Mouse (Mus musculus): Measurements from ENCODE around the gene Arhgef11. TPM values are rescaled to one million over a fixed set of nuclear protein-coding genes. Genes with fewer than 3 reads are reported as not detected.

Gene Arhgef11
- total and polyA plus RNA-seq, 3 experiments, result 2.0 to 4.9 TPM; not detected in 1

DNA sequence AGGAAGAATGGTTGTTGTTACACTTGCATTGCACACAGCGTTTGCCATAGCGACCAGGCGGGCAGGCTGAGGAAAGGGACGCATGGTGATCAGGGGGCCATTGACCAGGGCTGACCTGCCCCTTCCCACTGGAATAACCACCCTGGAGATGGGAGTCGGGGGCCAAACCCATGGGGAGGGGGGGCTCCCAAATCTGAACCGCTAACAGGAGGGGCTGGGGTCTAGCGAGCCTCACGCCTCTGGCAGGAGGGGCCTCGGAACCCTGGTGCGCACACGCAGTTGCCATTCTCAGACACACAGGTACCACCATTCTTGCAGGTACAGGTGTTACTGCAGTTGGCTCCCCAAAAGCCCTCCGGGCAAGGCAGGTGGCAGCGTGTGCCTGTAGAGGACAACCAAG lies 136.5 kb downstream of the Arhgef11 start:
- Histone ChIP-seq H3K4me1 (ENCODE audit: control insufficient read depth in 1 of 2, insufficient read depth in 2 of 2, low read length in 2 of 2) (peaks cover 0 to 2% of the 10 kb centered on the region in 2 experiments; a peak in 1 of 4 replicates), H3K4me3 (ENCODE audit: control insufficient read depth in 1 of 2, insufficient read depth in 1 of 2, low read depth in 2 of 2, low read length in 2 of 2) (no peak overlapping the region), H3K79me2 (ENCODE audit: control insufficient read depth, insufficient read depth, low read length, poor library complexity) (no peaks in the 10 kb centered on the region)

GRCm38 (mm10) chr3:87755964-87756363 lies 138.6 kb downstream of the Arhgef11 start:
- no peaks in the 10 kb centered on the region for H3K9me3 ChIP-seq (replicated peaks; ENCODE audit: insufficient read depth, low read length)
- H3K79me2 ChIP-seq (ENCODE audit: control insufficient read depth, insufficient read depth, low read length, poor library complexity), result no peaks in the 10 kb centered on the region
- no peaks in the 10 kb centered on the region for H3K36me3 ChIP-seq (ENCODE audit: control insufficient read depth in 1 of 2, insufficient read depth in 2 of 2, low read length in 2 of 2)
- H3K27me3 ChIP-seq (ENCODE audit: control insufficient read depth in 1 of 2, insufficient read depth in 2 of 2, low read length in 2 of 2), result no peaks in the 10 kb centered on the region; a peak in 1 of 4 replicates
- H3K27ac ChIP-seq (ENCODE audit: control insufficient read depth, low read depth, low read length), result no peak overlapping the region
- H3K4me1 ChIP-seq (ENCODE audit: control insufficient read depth in 1 of 2, insufficient read depth in 2 of 2, low read length in 2 of 2), result peaks cover 0 to 3% of the 10 kb centered on the region in 2 experiments; a peak in 1 of 4 replicates
- no peak for DNase-seq (ENCODE audit: low read depth, low spot score)
- TF ChIP-seq RAD21 (IDR thresholded peaks at IDR 0.05; ENCODE audit: low read depth, low read length) (no peak), NELFE (IDR thresholded peaks at IDR 0.05; ENCODE audit: low read depth, low read length) (no peak), ZKSCAN1 (IDR thresholded peaks at IDR 0.05; ENCODE audit: low read depth, low read length) (no peak), GABPA (IDR thresholded peaks at IDR 0.05; ENCODE audit: low read depth, low read length) (no peak), POLR2AphosphoS5 (IDR thresholded peaks at IDR 0.05; ENCODE audit: borderline replicate concordance, low read depth, low read length) (no peak), TAL1 (IDR thresholded peaks at IDR 0.05; ENCODE audit: low read length) (no peak), TBP (IDR thresholded peaks at IDR 0.05; ENCODE audit: low read depth, low read length) (no peak), CHD1 (IDR thresholded peaks at IDR 0.05; ENCODE audit: low read depth, low read length) (no peak)
- H3K9ac ChIP-seq (ENCODE audit: control insufficient read depth, low read depth, low read length, poor library complexity, severe bottlenecking), result no peak overlapping the region
- H3K4me3 ChIP-seq (ENCODE audit: control insufficient read depth in 1 of 2, insufficient read depth in 1 of 2, low read depth in 2 of 2, low read length in 2 of 2), result no peak overlapping the region

More for the DNA sequence above, 136.5 kb downstream of the Arhgef11 start:
- no peaks in the 10 kb centered on the region; a peak in 1 of 4 replicates for H3K27me3 ChIP-seq (ENCODE audit: control insufficient read depth in 1 of 2, insufficient read depth in 2 of 2, low read length in 2 of 2)
- no peak overlapping the region for H3K27ac ChIP-seq (ENCODE audit: control insufficient read depth, low read depth, low read length)
- DNase-seq (ENCODE audit: low read depth, low spot score), result no peak
- no peak overlapping the region for H3K9ac ChIP-seq (ENCODE audit: control insufficient read depth, low read depth, low read length, poor library complexity, severe bottlenecking)
- no peaks in the 10 kb centered on the region for H3K36me3 ChIP-seq (ENCODE audit: control insufficient read depth in 1 of 2, insufficient read depth in 2 of 2, low read length in 2 of 2)
- H3K9me3 ChIP-seq (replicated peaks; ENCODE audit: insufficient read depth, low read length), result no peaks in the 10 kb centered on the region
- no peak for TF ChIP-seq USF2 (IDR thresholded peaks at IDR 0.05; ENCODE audit: borderline replicate concordance in 1 of 2, insufficient read depth in 1 of 2, low read depth in 1 of 2, low read length in 2 of 2)
- no peak for TF ChIP-seq ETS1 (IDR thresholded peaks at IDR 0.05; ENCODE audit: low read depth, low read length)
- TF ChIP-seq CHD2 (IDR thresholded peaks at IDR 0.05; ENCODE audit: low read length), result no peak
- no peak for TF ChIP-seq GATA1 (IDR thresholded peaks at IDR 0.05; ENCODE audit: low read depth, low read length)
- no peak for TF ChIP-seq ZC3H11A (IDR thresholded peaks at IDR 0.05; ENCODE audit: low read depth, low read length)
- no peak for TF ChIP-seq RCOR1 (IDR thresholded peaks at IDR 0.05; ENCODE audit: low read depth, low read length)
- no peak for TF ChIP-seq GABPA (IDR thresholded peaks at IDR 0.05; ENCODE audit: low read depth, low read length)
- TF ChIP-seq CTCF (IDR thresholded peaks at IDR 0.05 in 2 of 3, conservative IDR thresholded peaks at IDR 0.05 in 1 of 3; ENCODE audit: control insufficient read depth in 1 of 3, insufficient read depth in 1 of 3, low read depth in 2 of 3, low read length in 3 of 3, poor library complexity in 1 of 3, severe bottlenecking in 1 of 3), result no peak
- no peak for TF ChIP-seq CHD1 (IDR thresholded peaks at IDR 0.05; ENCODE audit: low read depth, low read length)
- TF ChIP-seq ZMIZ1 (IDR thresholded peaks at IDR 0.05; ENCODE audit: low read depth, low read length), result no peak
- TF ChIP-seq POLR2AphosphoS5 (IDR thresholded peaks at IDR 0.05; ENCODE audit: borderline replicate concordance, low read depth, low read length), result no peak
- TF ChIP-seq POLR2A (IDR thresholded peaks at IDR 0.05; ENCODE audit: control insufficient read depth in 1 of 2, insufficient read depth in 1 of 2, low read depth in 1 of 2, low read length in 2 of 2, poor library complexity in 1 of 2), result no peak
- TF ChIP-seq TAL1 (IDR thresholded peaks at IDR 0.05; ENCODE audit: low read length), result no peak
- TF ChIP-seq NRF1 (IDR thresholded peaks at IDR 0.05; ENCODE audit: insufficient read depth, low read depth, low read length, poor library complexity, severe bottlenecking), result no peak
- no peak for TF ChIP-seq ZKSCAN1 (IDR thresholded peaks at IDR 0.05; ENCODE audit: low read depth, low read length)
- no peak for TF ChIP-seq TBP (IDR thresholded peaks at IDR 0.05; ENCODE audit: low read depth, low read length)
- no peak for TF ChIP-seq MAX (IDR thresholded peaks at IDR 0.05; ENCODE audit: low read length)
